Mouse (Mus musculus): ENCODE measurements at regions not wholly inside any gene's neighbourhood (a gene's known extent, or its start where the extent isn't known, plus 50 kb on each side); places are given as distances from the start of the nearest gene placed in this dataset.

GRCm38 (mm10) chr4:106261404-106261803 lies 54.6 kb upstream of the Usp24 start:
- Histone ChIP-seq H3K4me3 (ENCODE audit: insufficient read depth in 1 of 2, low read depth in 2 of 2, low read length in 2 of 2) (no peak overlapping the region), H3K4me1 (replicated peaks; ENCODE audit: control insufficient read depth in 2 of 2, insufficient read depth in 2 of 2, low read length in 1 of 2) (0 out of 4 replicates have a peak, but pooled peaks cover 0 to 2% of the 10 kb centered on the region in 2 experiments), H3K27ac (no peak overlapping the region), H3K4me2 (ENCODE audit: low read depth) (no peak overlapping the region), H3K36me3 (replicated peaks; ENCODE audit: control insufficient read depth, insufficient read depth, low read depth) (no peaks in the 10 kb centered on the region), H3K27me3 (ENCODE audit: control insufficient read depth, insufficient read depth, low read length) (no peaks in the 10 kb centered on the region), H3K9ac (replicated peaks) (no peak overlapping the region), H3K9me3 (ENCODE audit: control insufficient read depth, low read length) (no peaks in the 10 kb centered on the region)
- TF ChIP-seq EP300 (IDR thresholded peaks at IDR 0.05; ENCODE audit: low read depth) (no peak), CTCF (IDR thresholded peaks at IDR 0.05; ENCODE audit: low read depth) (no peak)
- no peak for DNase-seq (ENCODE audit: low read depth in 3 of 3, low spot score in 3 of 3)
- 64% methylated on average over 3 of the region's 3 CpGs for WGBS (ENCODE audit: insufficient replicate concordance)
- no peak for ATAC-seq (ENCODE audit: insufficient read depth)

GRCm38 (mm10) chr4:106261901-106262560 lies 54.0 kb upstream of the Usp24 start:
- Histone ChIP-seq H3K27ac (no peak overlapping the region), H3K4me3 (ENCODE audit: insufficient read depth in 1 of 2, low read depth in 2 of 2, low read length in 2 of 2) (no peak overlapping the region), H3K27me3 (ENCODE audit: control insufficient read depth, insufficient read depth, low read length) (no peaks in the 10 kb centered on the region), H3K9ac (replicated peaks) (no peak overlapping the region), H3K4me1 (replicated peaks; ENCODE audit: control insufficient read depth in 2 of 2, insufficient read depth in 2 of 2, low read length in 1 of 2) (0 out of 4 replicates have a peak, but pooled peaks cover 0 to 2% of the 10 kb centered on the region in 2 experiments), H3K4me2 (ENCODE audit: low read depth) (no peak overlapping the region), H3K36me3 (replicated peaks; ENCODE audit: control insufficient read depth, insufficient read depth, low read depth) (no peaks in the 10 kb centered on the region), H3K9me3 (ENCODE audit: control insufficient read depth, low read length) (no peaks in the 10 kb centered on the region)
- 64% methylated on average over 3 of the region's 3 CpGs for WGBS (ENCODE audit: insufficient replicate concordance)
- DNase-seq (ENCODE audit: low read depth in 3 of 3, low spot score in 3 of 3) (no peak), ATAC-seq (ENCODE audit: insufficient read depth) (no peak)
- TF ChIP-seq CTCF (IDR thresholded peaks at IDR 0.05; ENCODE audit: low read depth) (no peak), EP300 (IDR thresholded peaks at IDR 0.05; ENCODE audit: low read depth) (no peak)

- DNase-seq (ENCODE audit: low read depth in 3 of 3, low spot score in 3 of 3) (no peak), ATAC-seq (ENCODE audit: insufficient read depth) (no peak)
- 0 out of 4 replicates have a peak, but pooled peaks cover 0 to 2% of the 10 kb centered on the region in 2 experiments for H3K4me1 ChIP-seq (replicated peaks; ENCODE audit: control insufficient read depth in 2 of 2, insufficient read depth in 2 of 2, low read length in 1 of 2)
- no peak overlapping the region for H3K27ac ChIP-seq
- H3K27me3 ChIP-seq (ENCODE audit: control insufficient read depth, insufficient read depth, low read length), result no peaks in the 10 kb centered on the region
- H3K4me2 ChIP-seq (ENCODE audit: low read depth), result no peak overlapping the region
- WGBS (ENCODE audit: insufficient replicate concordance), result 62% methylated on average over 9 of the region's 9 CpGs
- no peaks in the 10 kb centered on the region for H3K36me3 ChIP-seq (replicated peaks; ENCODE audit: control insufficient read depth, insufficient read depth, low read depth)
- no peaks in the 10 kb centered on the region for H3K9me3 ChIP-seq (ENCODE audit: control insufficient read depth, low read length)
- no peak overlapping the region for H3K4me3 ChIP-seq (ENCODE audit: insufficient read depth in 1 of 2, low read depth in 2 of 2, low read length in 2 of 2)
- TF ChIP-seq EP300 (IDR thresholded peaks at IDR 0.05; ENCODE audit: low read depth), result no peak
- TF ChIP-seq CTCF (IDR thresholded peaks at IDR 0.05; ENCODE audit: low read depth), result no peak
- no peak overlapping the region for H3K9ac ChIP-seq (replicated peaks)
Observed at GRCm38 (mm10) chr4:106262751-106263725, 53.0 kb upstream of the Usp24 start.

All from liver, embryonic 14.5 days (tissue).